Mouse (Mus musculus): ENCODE data around the gene Tuba1c.

GRCm38 (mm10) chr15:99000535-99001283, 29.0 kb upstream of the Tuba1c start:
- TF ChIP-seq KAT2A (conservative IDR thresholded peaks at IDR 0.05; ENCODE audit: low read depth, low read length), result no peak
- TF ChIP-seq USF1 (IDR thresholded peaks at IDR 0.05; ENCODE audit: low read depth, low read length), result no peak
- peak; percentile 26 to 88 (median 83) for TF ChIP-seq CTCF (IDR thresholded peaks at IDR 0.05 in 2 of 3, conservative IDR thresholded peaks at IDR 0.05 in 1 of 3; ENCODE audit: control insufficient read depth in 1 of 3, insufficient read depth in 1 of 3, low read depth in 2 of 3, low read length in 3 of 3, poor library complexity in 1 of 3, severe bottlenecking in 1 of 3)
- TF ChIP-seq MAX (IDR thresholded peaks at IDR 0.05; ENCODE audit: low read length), result 0 out of 2 replicates have a peak, but pooled peaks have one; percentile 20
- no peak for TF ChIP-seq UBTF (IDR thresholded peaks at IDR 0.05; ENCODE audit: borderline replicate concordance, insufficient read depth, low read depth, low read length)
- 0 out of 2 replicates have a peak, but pooled peaks have one; percentile 31 for TF ChIP-seq ETS1 (IDR thresholded peaks at IDR 0.05; ENCODE audit: low read depth, low read length)
- no peak for TF ChIP-seq TBP (IDR thresholded peaks at IDR 0.05; ENCODE audit: low read depth, low read length)
- TF ChIP-seq CHD2 (IDR thresholded peaks at IDR 0.05; ENCODE audit: low read length), result no peak
- no peak for TF ChIP-seq GATA1 (IDR thresholded peaks at IDR 0.05; ENCODE audit: low read depth, low read length)
- TF ChIP-seq POLR2A (IDR thresholded peaks at IDR 0.05; ENCODE audit: control insufficient read depth in 1 of 2, insufficient read depth in 1 of 2, low read depth in 1 of 2, low read length in 2 of 2, poor library complexity in 1 of 2), result no peak
- peak in 1 of 2 experiments; percentile 17; a peak in 1 of 4 replicates for TF ChIP-seq EP300 (IDR thresholded peaks at IDR 0.05; ENCODE audit: low read depth in 1 of 2, low read length in 2 of 2)
- peak; percentile 59 for TF ChIP-seq MXI1 (IDR thresholded peaks at IDR 0.05; ENCODE audit: low read depth, low read length)
- no peak for TF ChIP-seq POLR2AphosphoS5 (IDR thresholded peaks at IDR 0.05; ENCODE audit: borderline replicate concordance, low read depth, low read length)
- no peak for TF ChIP-seq TAL1 (IDR thresholded peaks at IDR 0.05; ENCODE audit: low read length)
